Mouse (Mus musculus) bone marrow macrophage, adult 2 months (primary cell): ENCODE data around the gene Hmg20b.

Source experiments
- CTCF ChIP-seq: IDR thresholded peaks from 2 replicates; pipeline ENCODE4 v1.5.1; 2012; ENCODE audit warnings: low read depth, mild to moderate bottlenecking, low read length, moderate library complexity
- POLR2A ChIP-seq: IDR thresholded peaks from 2 replicates; pipeline ENCODE4 v1.6.1; 2012; ENCODE audit warnings: mild to moderate bottlenecking, low read depth, low read length, borderline replicate concordance

DNA sequence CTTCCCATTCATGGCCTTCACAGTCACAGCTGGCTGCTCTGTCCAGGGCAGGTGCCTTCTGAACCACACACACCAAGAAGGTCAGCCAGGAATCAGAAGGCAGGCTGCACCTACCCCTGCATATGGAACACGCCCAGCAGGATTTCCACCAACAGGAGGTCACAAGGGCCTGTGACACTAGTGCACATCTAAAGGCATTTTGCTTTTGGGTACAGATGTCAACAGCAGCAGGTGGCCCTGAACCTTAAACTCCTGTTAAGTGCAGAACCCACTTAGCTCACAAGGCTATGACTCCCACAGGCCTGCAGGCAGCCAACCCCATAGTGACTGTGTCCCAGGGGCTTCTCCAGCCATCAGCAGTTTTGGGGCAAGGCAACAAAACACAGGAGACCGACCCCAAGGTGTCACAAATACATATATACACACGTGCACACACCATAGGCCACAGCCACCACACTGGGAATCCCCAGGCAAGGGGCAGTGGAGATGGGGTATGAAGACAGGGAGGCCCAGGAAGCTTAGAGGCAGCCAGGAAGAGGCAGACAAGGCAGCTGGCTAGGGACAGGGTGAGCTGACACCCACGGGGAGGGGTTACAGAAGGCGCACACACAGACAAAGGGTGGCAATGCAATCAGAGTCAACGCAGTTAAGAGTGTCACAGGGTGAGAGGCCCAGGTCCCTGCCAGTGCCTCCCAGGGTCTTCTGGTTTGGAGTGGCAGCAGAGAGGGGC lies 16.4 kb upstream of the Hmg20b start:
- TF ChIP-seq POLR2A (no peak), CTCF (no peak)
